Mouse (Mus musculus) hindbrain, postnatal 0 days (tissue): ENCODE results near the gene Plod2. TPM values are rescaled to one million over a fixed set of nuclear protein-coding genes. Genes with fewer than 3 reads are reported as not detected.

Experiments
- ATAC-seq: fragments of 200-750 bp; cut with Nextera tagmentation; 2 replicates; pipeline ENCODE4 v1.8.0; 2017; ENCODE audit warnings: mild to moderate bottlenecking, moderate TSS enrichment, moderate library complexity
- DNase-seq: peaks from one replicate; pipeline ENCODE4 v3.0.0-alpha.2; 2015; ENCODE audit warnings: low spot score
- H3K27ac ChIP-seq: fragments of 300-500 bp; sonication (generic); 2 replicates; pipeline ENCODE4 v1.5.1; 2014; ENCODE audit warnings: mild to moderate bottlenecking
- H3K27me3 ChIP-seq: fragments of 300-500 bp; sonication (generic); 2 replicates; pipeline ENCODE4 v1.6.1; 2014; ENCODE audit warnings: low read length, mixed read lengths; ENCODE audit not compliant: insufficient read depth
- H3K36me3 ChIP-seq: fragments of 300-500 bp; sonication (generic); 2 replicates; pipeline ENCODE4 v1.6.1; 2014; ENCODE audit warnings: low read length, mixed read lengths; ENCODE audit not compliant: insufficient read depth
- H3K4me1 ChIP-seq: fragments of 300-500 bp; sonication (generic); 2 replicates; pipeline ENCODE4 v1.6.1; 2014; ENCODE audit warnings: antibody characterized with exemption, low read length, mixed read lengths; ENCODE audit not compliant: insufficient read depth
- H3K4me2 ChIP-seq: fragments of 300-500 bp; sonication (generic); 2 replicates; pipeline ENCODE4 v1.6.1; 2014; ENCODE audit warnings: low read depth, mild to moderate bottlenecking, low read length, moderate library complexity, mixed read lengths
- H3K4me3 ChIP-seq: fragments of 300-500 bp; sonication (generic); 2 replicates; pipeline ENCODE4 v1.5.1; 2014; ENCODE audit warnings: low read length
- H3K9ac ChIP-seq: fragments of 300-500 bp; sonication (generic); replicated peaks from 2 replicates; pipeline ENCODE4 v1.6.1; 2014; ENCODE audit warnings: mild to moderate bottlenecking, low read length, moderate library complexity, mixed read lengths
- H3K9me3 ChIP-seq: fragments of 300-500 bp; sonication (generic); 2 replicates; pipeline ENCODE4 v1.6.1; 2016; ENCODE audit warnings: low read length, mixed read lengths
- CTCF ChIP-seq: IDR thresholded peaks from 2 replicates; pipeline ENCODE4 v1.5.1; 2016; ENCODE audit warnings: antibody characterized with exemption, control low read depth, low read depth
- WGBS: fragments of 180-500 bp; shearing (Covaris S2); extraction: QIAGEN DNeasy Blood & Tissue Kit; methylation state at CpG from one replicate; pipeline ENCODE4 v1.1.7; 2014; 5-methylcytosine and 5-hydroxymethylcytosine counted together
- polyA plus RNA-seq: library from polyadenylated mRNA; unstranded; fragments of >200 nt; fragmentation: Nextera tagmentation; extraction: Ambion mirVana; gene quantifications from 2 replicates; pipeline ENCODE4 v1.2.1, GENCODE M21; 2015
- total RNA-seq: library from RNA; depleted of rRNA; stranded (reverse); fragments of >200 nt; gene quantifications from 2 replicates; pipeline ENCODE4 v1.2.3, GENCODE M21; 2014

Plod2 gene
- total and polyA plus RNA-seq, 2 experiments from 2014 or later: 7.1 to 14.1 TPM

DNA sequence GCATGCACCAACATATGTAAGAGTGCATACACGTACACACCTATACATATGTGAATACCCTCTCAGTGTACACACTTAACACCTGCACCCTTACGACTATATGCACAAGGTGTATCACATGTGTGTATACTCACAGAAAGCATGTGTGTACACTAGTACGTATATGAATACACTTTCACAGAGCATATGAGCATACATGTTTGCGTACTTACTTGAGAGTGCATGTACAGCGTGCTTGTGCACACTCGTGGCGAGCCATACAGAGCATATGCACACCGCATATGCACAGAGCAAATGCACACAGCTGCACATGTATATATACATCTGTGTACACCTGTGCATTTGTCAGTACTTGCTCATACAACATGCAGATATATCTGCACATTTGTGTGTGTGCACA lies 45.4 kb downstream of the Plod2 start:
- WGBS: 99% methylated on average over 8 of the region's 8 CpGs
- H3K27ac ChIP-seq: no peak overlapping the region
- no peaks in the 10 kb centered on the region for H3K27me3 ChIP-seq
- DNase-seq (no peak), ATAC-seq (0 out of 2 replicates have a peak, but pooled peaks have one; percentile 29)
- H3K4me3 ChIP-seq: no peak overlapping the region
- H3K9ac ChIP-seq: no peak overlapping the region
- H3K4me2 ChIP-seq: no peak overlapping the region
- TF ChIP-seq CTCF: no peak
- H3K36me3 ChIP-seq: peaks cover 9% of the 10 kb centered on the region; the same call in 1 of the 2 replicates
- no peaks in the 10 kb centered on the region for H3K9me3 ChIP-seq
- no peaks in the 10 kb centered on the region for H3K4me1 ChIP-seq

DNA sequence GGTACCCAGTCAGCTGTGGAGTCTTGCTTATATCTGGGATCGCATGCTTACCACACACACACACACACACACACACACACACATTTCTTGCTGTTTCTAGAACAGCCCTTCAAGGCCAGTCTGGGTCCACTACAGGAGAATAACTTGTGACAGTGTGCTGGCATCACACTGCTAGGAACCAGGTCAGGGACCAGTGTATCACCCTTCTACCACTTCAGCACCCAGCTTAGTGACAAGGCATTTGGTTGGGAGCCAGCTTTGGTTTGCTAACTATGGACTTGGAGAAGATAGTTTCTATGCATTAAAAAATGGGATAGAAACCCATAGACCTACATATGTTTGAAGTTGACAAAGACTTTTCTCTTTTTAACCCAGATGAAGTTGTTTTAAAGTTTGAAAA lies 46.2 kb downstream of the Plod2 start:
- 100% methylated on average over 1 of the region's 1 CpGs for WGBS
- Histone ChIP-seq H3K4me1 (no peaks in the 10 kb centered on the region), H3K9me3 (no peaks in the 10 kb centered on the region), H3K4me2 (no peak overlapping the region), H3K36me3 (peaks cover 9% of the 10 kb centered on the region; the same call in 1 of the 2 replicates), H3K27me3 (no peaks in the 10 kb centered on the region), H3K4me3 (no peak overlapping the region), H3K27ac (no peak overlapping the region), H3K9ac (no peak overlapping the region)
- no peak for ATAC-seq
- no peak for TF ChIP-seq CTCF
- DNase-seq: no peak

DNA sequence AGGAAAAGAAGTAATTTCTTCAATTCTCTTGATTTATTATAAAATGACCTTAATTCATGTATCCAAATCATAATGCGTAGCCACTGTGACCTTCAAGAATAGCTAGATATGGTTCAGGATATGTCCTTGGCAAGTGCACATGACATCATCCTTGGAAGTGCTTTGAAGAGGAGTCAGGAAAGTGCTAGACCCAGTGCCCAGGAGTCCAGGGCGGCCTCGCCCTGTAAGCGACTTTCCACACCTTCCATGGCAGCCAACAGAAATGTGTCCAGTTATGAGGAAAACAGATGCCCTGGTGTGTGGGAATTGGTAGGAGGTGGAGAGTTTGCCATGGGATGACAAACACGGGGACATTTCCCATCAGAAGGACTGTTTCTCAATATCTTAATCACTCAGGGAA lies 47.0 kb downstream of the Plod2 start:
- Histone ChIP-seq H3K27me3 (no peaks in the 10 kb centered on the region), H3K9ac (no peak overlapping the region), H3K36me3 (peaks cover 9% of the 10 kb centered on the region; the same call in 1 of the 2 replicates), H3K4me2 (no peak overlapping the region), H3K9me3 (no peaks in the 10 kb centered on the region), H3K4me3 (no peak overlapping the region), H3K4me1 (no peaks in the 10 kb centered on the region), H3K27ac (no peak overlapping the region)
- 91% methylated on average over 5 of the region's 5 CpGs for WGBS
- no peak for TF ChIP-seq CTCF
- DNase-seq: no peak
- ATAC-seq: no peak

DNA sequence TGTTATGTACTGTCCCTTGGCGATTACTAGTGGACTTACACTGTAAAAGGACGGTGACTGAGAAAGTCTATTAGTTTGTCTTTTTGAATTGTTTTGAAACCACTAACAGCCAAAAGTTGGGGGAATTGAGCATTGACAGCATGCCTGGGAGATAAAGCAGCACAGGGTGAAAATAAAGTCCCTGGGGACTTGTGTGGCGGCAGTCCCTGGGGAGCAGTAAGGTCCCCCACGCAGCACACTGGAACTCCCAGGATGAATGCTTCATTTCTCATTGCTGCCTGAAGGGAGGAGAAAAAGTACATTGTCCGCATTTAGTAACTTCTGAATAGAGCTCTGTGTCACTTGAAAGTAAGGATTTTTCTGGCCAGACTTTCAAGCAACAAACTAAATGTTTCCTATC lies 49.5 kb downstream of the Plod2 start:
- Histone ChIP-seq H3K27ac (no peak overlapping the region), H3K9ac (no peak overlapping the region), H3K9me3 (no peaks in the 10 kb centered on the region), H3K36me3 (peaks cover 9% of the 10 kb centered on the region; the same call in 1 of the 2 replicates), H3K27me3 (no peaks in the 10 kb centered on the region), H3K4me3 (no peak overlapping the region), H3K4me2 (no peak overlapping the region), H3K4me1 (no peaks in the 10 kb centered on the region)
- TF ChIP-seq CTCF: no peak
- DNase-seq (peak; percentile 38), ATAC-seq (0 out of 2 replicates have a peak, but pooled peaks have one; percentile 40)
- 57% methylated on average over 5 of the region's 5 CpGs for WGBS

DNA sequence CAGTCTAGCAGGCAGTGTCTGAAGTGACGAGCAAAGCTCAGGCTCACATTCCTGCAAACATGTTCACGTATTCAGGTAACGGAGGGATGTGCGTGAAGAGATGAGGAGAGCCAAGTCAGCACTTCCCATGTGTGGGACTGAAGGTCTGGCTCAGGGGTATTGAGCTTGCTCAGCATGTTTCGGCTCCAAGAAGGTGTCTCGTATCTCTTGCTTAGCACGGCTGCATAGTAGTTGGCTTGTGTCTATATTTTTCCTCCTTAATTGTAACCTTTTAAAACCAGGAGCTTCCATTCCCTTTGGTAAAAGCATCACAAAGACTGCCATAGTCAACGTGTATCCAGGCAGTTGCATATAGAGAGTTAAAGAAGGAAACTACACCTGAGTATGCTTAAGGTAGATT lies 50.7 kb downstream of the Plod2 start:
- Histone ChIP-seq H3K27ac (no peak overlapping the region), H3K9me3 (no peaks in the 10 kb centered on the region), H3K4me1 (no peaks in the 10 kb centered on the region), H3K9ac (no peak overlapping the region), H3K27me3 (no peaks in the 10 kb centered on the region), H3K4me3 (no peak overlapping the region), H3K4me2 (no peak overlapping the region), H3K36me3 (no peaks in the 10 kb centered on the region)
- ATAC-seq: no peak
- no peak for TF ChIP-seq CTCF
- WGBS: 90% methylated on average over 8 of the region's 8 CpGs
- DNase-seq: no peak

DNA sequence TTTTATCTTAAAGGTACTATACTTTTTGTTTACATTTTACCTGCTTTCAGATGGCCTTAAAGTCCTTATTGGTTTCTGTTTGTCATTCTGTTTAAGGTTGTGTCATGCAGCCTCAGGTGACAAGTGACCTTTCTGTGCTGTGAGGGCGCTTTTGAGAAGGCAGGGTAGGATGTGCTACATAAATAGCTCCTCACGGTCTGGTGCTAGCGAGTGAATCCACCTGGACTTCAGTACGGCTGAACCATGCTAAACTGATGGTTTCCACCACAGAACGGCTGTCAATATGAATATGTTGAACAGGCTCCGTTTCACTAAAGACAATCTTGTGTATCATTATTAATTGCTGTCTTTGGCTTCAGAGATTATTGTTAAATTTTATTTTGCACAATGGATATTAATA lies 52.5 kb downstream of the Plod2 start:
- H3K27me3 ChIP-seq: no peaks in the 10 kb centered on the region
- ATAC-seq (no peak), DNase-seq (no peak)
- TF ChIP-seq CTCF: no peak
- H3K4me2 ChIP-seq: no peak overlapping the region
- no peak overlapping the region for H3K9ac ChIP-seq
- H3K36me3 ChIP-seq: no peaks in the 10 kb centered on the region
- H3K4me3 ChIP-seq: no peak overlapping the region
- no peaks in the 10 kb centered on the region for H3K9me3 ChIP-seq
- no peak overlapping the region for H3K27ac ChIP-seq
- WGBS: 87% methylated on average over 6 of the region's 6 CpGs
- H3K4me1 ChIP-seq: no peaks in the 10 kb centered on the region

DNA sequence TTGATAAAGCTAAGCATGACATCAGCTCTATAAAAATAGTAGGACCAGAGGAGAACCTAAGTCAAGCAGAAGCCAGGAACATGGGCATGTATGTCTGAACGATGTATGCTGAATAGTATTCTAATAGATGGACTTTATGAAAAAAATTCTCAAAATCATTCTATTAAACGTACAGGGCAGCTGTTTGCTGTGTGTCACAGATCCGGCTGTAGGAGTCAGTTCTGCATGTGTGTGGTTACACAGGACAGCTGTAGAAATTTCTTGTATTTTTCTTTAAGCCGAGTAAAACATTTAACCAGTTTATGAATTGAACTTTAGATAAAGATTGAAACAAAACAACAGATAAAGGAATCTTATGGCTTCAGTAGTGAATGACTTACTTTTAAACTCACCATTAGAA lies 53.3 kb downstream of the Plod2 start:
- Histone ChIP-seq H3K9ac (no peak overlapping the region), H3K4me1 (no peaks in the 10 kb centered on the region), H3K27ac (no peak overlapping the region), H3K4me3 (no peak overlapping the region), H3K4me2 (no peak overlapping the region), H3K9me3 (no peaks in the 10 kb centered on the region), H3K27me3 (no peaks in the 10 kb centered on the region), H3K36me3 (no peaks in the 10 kb centered on the region)
- no peak for TF ChIP-seq CTCF
- 90% methylated on average over 4 of the region's 4 CpGs for WGBS
- ATAC-seq (no peak), DNase-seq (no peak)
